Mouse (Mus musculus): ENCODE measurements around the gene Ppargc1a. TPM values are rescaled to one million over a fixed set of nuclear protein-coding genes. Genes with fewer than 3 reads are reported as not detected.

Gene Ppargc1a
- total and polyA plus RNA-seq, 3 experiments, result not detected

DNA sequence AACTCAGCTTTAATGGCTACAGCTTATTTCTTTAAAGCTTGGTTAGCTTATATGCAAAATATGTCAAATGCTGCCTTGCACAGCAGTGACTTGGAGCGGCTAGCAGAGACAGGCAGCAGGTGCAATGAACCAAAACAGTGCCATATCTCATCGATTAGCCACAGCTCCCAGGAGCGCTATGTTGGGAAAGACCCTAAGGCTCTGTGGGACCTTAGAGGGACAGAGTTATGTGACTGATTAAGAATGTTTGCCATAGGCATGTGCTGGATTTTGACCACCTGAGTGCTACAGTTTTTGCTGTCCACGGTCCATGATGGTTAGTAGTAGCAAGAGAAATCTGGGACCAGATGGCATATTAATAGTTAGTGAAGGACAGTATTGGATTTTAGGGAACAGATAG is 95.9 kb downstream of the Ppargc1a start:
- Histone ChIP-seq H3K27ac (ENCODE audit: insufficient read depth, low read depth) (no peak overlapping the region), H3K4me3 (replicated peaks in 1 of 3; ENCODE audit: low read depth in 2 of 3, low read length in 2 of 3, poor library complexity in 1 of 3) (no peak overlapping the region), H3K4me2 (ENCODE audit: insufficient read depth, low read depth, poor library complexity, severe bottlenecking) (no peak overlapping the region), H3K4me1 (ENCODE audit: control insufficient read depth in 1 of 2, insufficient read depth in 2 of 2) (no peaks in the 10 kb centered on the region), H3K36me3 (replicated peaks in 1 of 2; ENCODE audit: control insufficient read depth in 1 of 2, insufficient read depth in 1 of 2, low read length in 1 of 2) (no peaks in the 10 kb centered on the region), H3K9me3 (replicated peaks; ENCODE audit: low read length) (peaks cover 37% of the 10 kb centered on the region), H3K27me3 (replicated peaks) (no peaks in the 10 kb centered on the region), H3K9ac (ENCODE audit: insufficient read depth, low read depth) (no peak overlapping the region), H3K79me2 (replicated peaks; ENCODE audit: control insufficient read depth, extremely low read depth, insufficient read depth, poor library complexity, severe bottlenecking) (no peaks in the 10 kb centered on the region)
- in situ Hi-C loops (cut with MboI; ENCODE audit: low pct_ligation_motif_present, low pct_unique_long_range_greater_than_20kb, low sequenced_read_pairs), result no loop called here
- DNase-seq (ENCODE audit: extremely low read depth), result no peak
- dilution Hi-C loops (cut with MboI; ENCODE audit: extremely low pct_ligation_motif_present, extremely low pct_unique_long_range_greater_than_20kb, low sequenced_read_pairs), result no loop called here
- TF ChIP-seq MAZ (IDR thresholded peaks at IDR 0.05; ENCODE audit: low read depth, low read length) (no peak), KAT2A (IDR thresholded peaks at IDR 0.05; ENCODE audit: insufficient replicate concordance, low read length) (no peak), CTCF (conservative IDR thresholded peaks at IDR 0.05 in 1 of 2, IDR thresholded peaks at IDR 0.05 in 1 of 2; ENCODE audit: low read depth in 2 of 2, low read length in 2 of 2) (no peak), JUN (IDR thresholded peaks at IDR 0.05; ENCODE audit: insufficient read depth, low read depth, low read length) (no peak), ZMIZ1 (IDR thresholded peaks at IDR 0.05; ENCODE audit: low read depth, low read length) (no peak), SMC3 (IDR thresholded peaks at IDR 0.05; ENCODE audit: low read depth, low read length) (no peak), UBTF (IDR thresholded peaks at IDR 0.05; ENCODE audit: low read depth, low read length) (no peak), BHLHE40 (IDR thresholded peaks at IDR 0.05; ENCODE audit: low read depth, low read length) (no peak), MXI1 (IDR thresholded peaks at IDR 0.05; ENCODE audit: low read depth, low read length) (no peak), POLR2AphosphoS2 (IDR thresholded peaks at IDR 0.05; ENCODE audit: low read depth, low read length) (no peak), CHD1 (IDR thresholded peaks at IDR 0.05; ENCODE audit: low read depth, low read length) (no peak), RAD21 (IDR thresholded peaks at IDR 0.05; ENCODE audit: low read depth, low read length) (no peak), RCOR1 (conservative IDR thresholded peaks at IDR 0.05; ENCODE audit: low read depth, low read length) (no peak), USF1 (IDR thresholded peaks at IDR 0.05; ENCODE audit: low read depth, low read length) (no peak), CHD2 (IDR thresholded peaks at IDR 0.05; ENCODE audit: low read length) (no peak), PAX5 (IDR thresholded peaks at IDR 0.05; ENCODE audit: low read length) (no peak), ELF1 (IDR thresholded peaks at IDR 0.05; ENCODE audit: low read depth, low read length) (no peak), E2F4 (IDR thresholded peaks at IDR 0.05; ENCODE audit: insufficient replicate concordance, low read depth, low read length) (no peak)

GRCm38 (mm10) chr5:51466036-51466435 is 101.5 kb downstream of the Ppargc1a start:
- Histone ChIP-seq H3K4me2 (ENCODE audit: insufficient read depth, low read depth, poor library complexity, severe bottlenecking) (no peak overlapping the region), H3K27me3 (replicated peaks) (no peaks in the 10 kb centered on the region), H3K9ac (ENCODE audit: insufficient read depth, low read depth) (no peak overlapping the region), H3K4me3 (replicated peaks in 1 of 3; ENCODE audit: low read depth in 2 of 3, low read length in 2 of 3, poor library complexity in 1 of 3) (no peak overlapping the region), H3K9me3 (replicated peaks; ENCODE audit: low read length) (peaks cover 17% of the 10 kb centered on the region), H3K4me1 (ENCODE audit: control insufficient read depth in 1 of 2, insufficient read depth in 2 of 2) (no peaks in the 10 kb centered on the region), H3K27ac (ENCODE audit: insufficient read depth, low read depth) (no peak overlapping the region), H3K79me2 (replicated peaks; ENCODE audit: control insufficient read depth, extremely low read depth, insufficient read depth, poor library complexity, severe bottlenecking) (no peaks in the 10 kb centered on the region), H3K36me3 (replicated peaks in 1 of 2; ENCODE audit: control insufficient read depth in 1 of 2, insufficient read depth in 1 of 2, low read length in 1 of 2) (no peaks in the 10 kb centered on the region)
- in situ Hi-C loops (cut with MboI; ENCODE audit: low pct_ligation_motif_present, low pct_unique_long_range_greater_than_20kb, low sequenced_read_pairs) (no loop called here), dilution Hi-C loops (cut with MboI; ENCODE audit: extremely low pct_ligation_motif_present, extremely low pct_unique_long_range_greater_than_20kb, low sequenced_read_pairs) (no loop called here)
- TF ChIP-seq NRF1 (IDR thresholded peaks at IDR 0.05; ENCODE audit: low read depth, low read length) (no peak), RAD21 (IDR thresholded peaks at IDR 0.05; ENCODE audit: low read depth, low read length) (no peak), HCFC1 (IDR thresholded peaks at IDR 0.05; ENCODE audit: low read depth, low read length) (no peak), CTCF (conservative IDR thresholded peaks at IDR 0.05 in 1 of 2, IDR thresholded peaks at IDR 0.05 in 1 of 2; ENCODE audit: low read depth in 2 of 2, low read length in 2 of 2) (no peak), MXI1 (IDR thresholded peaks at IDR 0.05; ENCODE audit: low read depth, low read length) (no peak), MAX (IDR thresholded peaks at IDR 0.05; ENCODE audit: low read length) (no peak), POLR2A (IDR thresholded peaks at IDR 0.05; ENCODE audit: low read depth, low read length) (no peak), TCF12 (IDR thresholded peaks at IDR 0.05; ENCODE audit: low read depth, low read length) (no peak), E2F4 (IDR thresholded peaks at IDR 0.05; ENCODE audit: insufficient replicate concordance, low read depth, low read length) (no peak), TBP (conservative IDR thresholded peaks at IDR 0.05; ENCODE audit: low read depth, low read length) (no peak), MAZ (IDR thresholded peaks at IDR 0.05; ENCODE audit: low read depth, low read length) (no peak), NELFE (IDR thresholded peaks at IDR 0.05; ENCODE audit: low read depth, low read length) (no peak), POLR2AphosphoS2 (IDR thresholded peaks at IDR 0.05; ENCODE audit: low read depth, low read length) (no peak), PAX5 (IDR thresholded peaks at IDR 0.05; ENCODE audit: low read length) (no peak), ZKSCAN1 (IDR thresholded peaks at IDR 0.05; ENCODE audit: borderline replicate concordance, low read depth, low read length) (no peak), SMC3 (IDR thresholded peaks at IDR 0.05; ENCODE audit: low read depth, low read length) (no peak), GABPA (IDR thresholded peaks at IDR 0.05; ENCODE audit: insufficient replicate concordance, low read depth, low read length) (no peak), ELF1 (IDR thresholded peaks at IDR 0.05; ENCODE audit: low read depth, low read length) (no peak), ZMIZ1 (IDR thresholded peaks at IDR 0.05; ENCODE audit: low read depth, low read length) (no peak)
- DNase-seq (ENCODE audit: extremely low read depth), result no peak

Data from CH12.LX (cell line).